Mouse (Mus musculus) neural tube, embryonic 12.5 days (tissue): ENCODE results near the gene Hephl1. TPM values are rescaled to one million over a fixed set of nuclear protein-coding genes. Genes with fewer than 3 reads are reported as not detected.

Experiments
- ATAC-seq: fragments of 200-750 bp; cut with Nextera tagmentation; 2 replicates; pipeline ENCODE4 v1.8.0; 2017; ENCODE audit warnings: low read depth, mild to moderate bottlenecking, moderate TSS enrichment, moderate library complexity; ENCODE audit not compliant: low FRiP score
- H3K27ac ChIP-seq: fragments of 300-500 bp; sonication (generic); 2 replicates; pipeline ENCODE4 v1.5.1; 2016
- H3K27me3 ChIP-seq: fragments of 300-500 bp; sonication (generic); replicated peaks from 2 replicates; pipeline ENCODE4 v1.6.1; 2016; ENCODE audit warnings: mild to moderate bottlenecking
- H3K36me3 ChIP-seq: fragments of 300-500 bp; sonication (generic); 2 replicates; pipeline ENCODE4 v1.6.1; 2016; ENCODE audit warnings: mild to moderate bottlenecking
- H3K4me1 ChIP-seq: fragments of 300-500 bp; sonication (generic); 2 replicates; pipeline ENCODE4 v1.6.1; 2016
- H3K4me2 ChIP-seq: fragments of 300-500 bp; sonication (generic); replicated peaks from 2 replicates; pipeline ENCODE4 v1.6.1; 2016; ENCODE audit warnings: mild to moderate bottlenecking
- H3K4me3 ChIP-seq: fragments of 300-500 bp; sonication (generic); 2 replicates; pipeline ENCODE4 v1.5.1; 2016
- H3K9ac ChIP-seq: fragments of 300-500 bp; sonication (generic); 2 replicates; pipeline ENCODE4 v1.6.1; 2016; ENCODE audit warnings: mild to moderate bottlenecking
- H3K9me3 ChIP-seq: fragments of 300-500 bp; sonication (generic); 2 replicates; pipeline ENCODE4 v1.6.1; 2016; ENCODE audit warnings: mild to moderate bottlenecking
- WGBS: fragments of 180-500 bp; shearing (Covaris S2); methylation state at CpG from one replicate; pipeline ENCODE4 v1.1.7; 2016; 5-methylcytosine and 5-hydroxymethylcytosine counted together
- polyA plus RNA-seq: library from polyadenylated mRNA; unstranded; fragments of >200 nt; fragmentation: Nextera tagmentation; extraction: Ambion mirVana; gene quantifications from 2 replicates; pipeline ENCODE4 v1.2.1, GENCODE M21; 2016

Gene Hephl1
- polyA plus RNA-seq, 1 experiment from 2014 or later = not detected

DNA sequence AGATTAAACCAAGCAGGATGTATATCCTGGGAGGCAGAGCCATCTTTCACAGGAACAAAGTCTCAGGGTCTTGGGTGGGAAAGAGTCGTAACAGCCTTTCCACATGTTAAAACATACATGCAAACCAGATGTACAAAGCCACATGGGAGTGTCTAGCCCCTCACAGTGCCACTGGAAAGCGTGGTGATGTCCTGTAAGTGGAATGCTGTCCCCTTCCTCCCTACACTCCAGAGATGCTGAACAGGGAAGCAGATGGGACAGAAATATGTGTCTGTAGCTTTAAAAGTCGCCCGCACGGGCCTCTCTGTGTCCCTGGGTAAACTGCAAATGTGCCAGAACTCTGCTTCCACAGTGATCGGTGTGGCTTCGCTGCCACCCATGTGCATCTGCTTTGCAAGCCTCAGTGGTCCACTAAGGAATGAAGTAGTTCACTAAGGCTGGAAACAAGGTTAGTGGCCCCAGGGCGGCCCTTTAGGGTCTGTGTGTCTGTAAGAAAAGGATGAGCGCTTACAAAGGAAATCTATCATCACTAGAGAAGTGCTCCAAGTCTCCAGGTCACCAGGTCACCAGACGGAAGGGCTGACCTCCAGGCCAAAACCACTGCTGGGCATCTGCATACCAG is 108.1 kb downstream of the Hephl1 start:
- Histone ChIP-seq H3K9ac (no peak overlapping the region), H3K36me3 (peaks cover 37% of the 10 kb centered on the region), H3K4me1 (peaks cover 17% of the 10 kb centered on the region), H3K4me3 (no peak overlapping the region), H3K4me2 (peak overlapping the region; percentile 33; the same call in 1 of the 2 replicates), H3K27ac (0 out of 2 replicates have a peak overlapping the region, but pooled peaks have one; percentile 1), H3K9me3 (no peaks in the 10 kb centered on the region), H3K27me3 (no peaks in the 10 kb centered on the region)
- 13% methylated on average over 10 of the region's 10 CpGs for WGBS
- ATAC-seq = peak; percentile 30; the same call in 1 of the 2 replicates

DNA sequence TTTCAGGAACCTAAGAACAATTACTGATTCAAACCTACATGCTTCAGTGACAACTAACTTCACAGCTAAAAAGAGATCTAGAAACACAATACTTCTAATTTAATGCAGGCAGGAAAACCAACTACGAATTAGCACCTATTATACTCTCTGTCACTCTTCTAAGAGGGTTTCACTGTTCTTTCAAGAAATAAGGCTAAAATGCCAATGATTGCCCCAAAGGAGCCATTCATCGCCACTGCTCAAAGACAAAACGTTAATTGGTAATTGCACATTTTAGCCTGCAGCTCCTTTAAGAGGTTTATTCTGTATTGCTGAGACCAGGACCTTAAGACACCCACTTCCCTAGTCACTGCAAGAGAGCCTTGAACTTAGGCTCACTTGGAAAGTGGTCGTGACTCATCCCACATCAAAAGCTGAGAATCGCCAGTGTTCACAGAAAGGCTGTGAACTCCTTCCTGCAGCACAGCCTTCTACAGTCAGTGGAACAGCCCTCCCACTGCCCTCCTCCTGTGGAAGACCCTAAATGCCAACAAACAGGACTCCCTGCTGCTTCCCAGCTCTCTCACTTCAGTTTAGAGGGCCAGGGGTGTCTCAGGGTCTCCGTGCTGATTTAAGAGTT is 108.8 kb downstream of the Hephl1 start:
- Histone ChIP-seq H3K9me3 (no peaks in the 10 kb centered on the region), H3K27me3 (no peaks in the 10 kb centered on the region), H3K9ac (no peak overlapping the region), H3K4me3 (no peak overlapping the region), H3K4me1 (peaks cover 17% of the 10 kb centered on the region), H3K27ac (0 out of 2 replicates have a peak overlapping the region, but pooled peaks have one; percentile 1), H3K36me3 (peaks cover 36% of the 10 kb centered on the region), H3K4me2 (no peak overlapping the region)
- 17% methylated on average over 6 of the region's 6 CpGs for WGBS
- ATAC-seq = peak; percentile 34

Other genes with a start within 250 kb of the Hephl1 start
- not detected in 2 replicates for gene Izumo1r, start 208.2 kb downstream of the Hephl1 start, polyA plus RNA-seq
- gene Panx1, start 66.6 kb downstream of the Hephl1 start, polyA plus RNA-seq = 132 and 139 TPM in 2 replicates
- gene Vstm5, start 126.9 kb upstream of the Hephl1 start, polyA plus RNA-seq = 6.3 and 8.4 TPM in 2 replicates
- gene Med17, start 167.8 kb upstream of the Hephl1 start, polyA plus RNA-seq = 43.4 and 46.7 TPM in 2 replicates
- 59.1 and 59.3 TPM in 2 replicates for gene Taf1d, start 194.1 kb upstream of the Hephl1 start, polyA plus RNA-seq
- 9.8 and 11.2 TPM in 2 replicates for gene 4931406C07Rik, start 194.3 kb upstream of the Hephl1 start, polyA plus RNA-seq
- 21.5 and 21.9 TPM in 2 replicates for gene Cep295, start 245.7 kb upstream of the Hephl1 start, polyA plus RNA-seq